Mouse (Mus musculus): ENCODE data around the gene Arpc3.

DNA sequence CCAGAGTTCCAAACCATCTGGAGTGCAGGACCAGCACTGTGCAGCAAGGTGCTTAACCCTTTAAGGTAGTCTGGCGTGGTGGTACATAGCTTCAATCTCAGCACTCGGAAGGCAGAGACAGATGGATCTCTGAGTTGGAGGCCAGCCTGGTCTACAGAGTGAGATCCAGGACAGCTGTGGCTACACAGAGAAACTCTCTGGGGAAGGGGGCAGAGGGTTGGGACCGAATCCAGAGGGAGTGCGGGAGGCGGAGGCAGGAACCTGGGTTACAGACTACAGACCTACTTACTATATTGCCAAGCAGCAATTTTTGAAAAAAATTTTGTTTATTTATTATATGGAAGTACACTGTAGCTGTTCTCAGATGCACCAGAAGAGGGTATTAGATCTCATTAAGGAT is 22.7 kb downstream of the Arpc3 start:
- TF ChIP-seq CTCF (IDR thresholded peaks at IDR 0.05; ENCODE audit: extremely low read depth, insufficient read depth, low read length) (no peak), POLR2A (IDR thresholded peaks at IDR 0.05; ENCODE audit: extremely low read depth, insufficient read depth, low read length) (no peak)

All from cortical plate, adult 2 months (tissue).